Mouse (Mus musculus) brain, embryonic 14.5 days (tissue): ENCODE data around the gene Lnpk. TPM values are rescaled to one million over a fixed set of nuclear protein-coding genes. Genes with fewer than 3 reads are reported as not detected.

Source experiments
- DNase-seq: peaks from one replicate; pipeline ENCODE4 v3.0.0-alpha.2; 2011; ENCODE audit warnings: low read depth
- CTCF ChIP-seq: fragments of 200-500 bp; IDR thresholded peaks from 2 replicates; pipeline ENCODE4 v1.5.1; 2012; ENCODE audit warnings: inconsistent platforms, mild to moderate bottlenecking, moderate library complexity, borderline replicate concordance; ENCODE audit not compliant: insufficient read depth, insufficient read length; ENCODE audit errors: extremely low read depth
- POLR2A ChIP-seq: fragments of 200-500 bp; IDR thresholded peaks from 2 replicates; pipeline ENCODE4 v1.6.1; 2012; ENCODE audit warnings: mild to moderate bottlenecking, inconsistent platforms, borderline replicate concordance; ENCODE audit not compliant: poor library complexity, insufficient read depth, insufficient read length, severe bottlenecking; ENCODE audit errors: extremely low read depth
- polyA plus RNA-seq: library from polyadenylated mRNA; depleted of rRNA; stranded (reverse); fragments of >200 nt; gene quantifications from 2 replicates; pipeline ENCODE4 v1.2.3, GENCODE M21; 2012; rRNA removed

Lnpk gene
- polyA plus RNA-seq, 1 experiment, result 32.9 TPM

DNA sequence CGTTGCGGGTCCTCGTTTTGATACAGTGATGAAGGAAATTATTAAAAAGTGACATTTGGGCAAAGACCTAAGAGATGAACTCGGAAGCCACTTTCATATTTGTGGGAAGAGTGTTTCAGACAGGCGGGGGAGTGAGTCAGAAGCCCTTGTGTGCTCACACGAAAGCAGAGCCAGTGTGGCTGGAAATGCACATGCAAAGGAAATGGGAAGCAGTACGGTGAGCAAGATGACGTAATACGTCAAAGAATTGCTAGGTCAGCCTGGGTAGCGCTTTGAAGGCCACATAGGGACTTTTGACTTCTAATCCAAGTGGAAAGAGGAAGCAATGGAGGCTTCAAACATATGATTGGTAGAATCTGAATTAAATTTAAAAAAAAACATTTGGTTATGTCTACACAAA lies 96.6 kb downstream of the Lnpk start:
- DNase-seq, result no peak
- no peak for TF ChIP-seq POLR2A
- TF ChIP-seq CTCF, result no peak

DNA sequence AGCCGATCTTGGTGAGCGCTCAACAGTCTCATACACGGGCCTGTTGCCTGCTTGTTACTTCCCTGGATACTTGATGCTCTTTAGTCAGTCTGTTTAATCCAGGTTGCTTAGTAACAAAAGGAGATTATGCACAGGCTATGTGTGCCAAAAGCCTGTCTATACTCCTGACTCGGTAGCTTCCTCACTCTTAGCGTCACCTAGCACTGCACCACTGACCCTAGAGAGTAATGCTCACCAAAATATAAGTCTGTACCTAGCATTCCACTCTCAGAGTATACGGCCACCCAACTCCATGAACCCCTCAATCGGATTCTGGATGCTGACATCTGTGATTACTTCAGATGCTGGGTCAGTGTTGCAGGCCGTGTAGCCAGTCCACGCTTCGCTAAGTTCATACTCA lies 97.1 kb downstream of the Lnpk start:
- no peak for TF ChIP-seq POLR2A
- TF ChIP-seq CTCF, result no peak
- peak; percentile 25 for DNase-seq

Other genes starting within 250 kb of the Lnpk start
- 1.7 and 4.6 TPM in 2 replicates for gene Evx2, start 80.1 kb upstream of the Lnpk start, polyA plus RNA-seq
- gene Hoxd13, start 88.9 kb upstream of the Lnpk start, polyA plus RNA-seq, result 0.16 and 0.25 TPM in 2 replicates
- 0.05 TPM in 1 of 2 replicates, not detected in the other for gene Hoxd12, start 95.6 kb upstream of the Lnpk start, polyA plus RNA-seq
- 0.05 TPM in 1 of 2 replicates, not detected in the other for gene Hoxd11, start 100.1 kb upstream of the Lnpk start, polyA plus RNA-seq
- 0.04 and 0.14 TPM in 2 replicates for gene Hoxd10, start 112.5 kb upstream of the Lnpk start, polyA plus RNA-seq
- 0.19 and 0.36 TPM in 2 replicates for gene Hoxd9, start 118.3 kb upstream of the Lnpk start, polyA plus RNA-seq
- gene Hoxd8, start 125.2 kb upstream of the Lnpk start, polyA plus RNA-seq, result 0.73 and 1.6 TPM in 2 replicates
- 9.6 and 47.4 TPM in 2 replicates for gene Hoxd3, start 132.5 kb upstream of the Lnpk start, polyA plus RNA-seq
- gene Hoxd4, start 132.5 kb upstream of the Lnpk start, polyA plus RNA-seq, result 0.81 and 5.5 TPM in 2 replicates
- gene Gm28230, start 147.3 kb upstream of the Lnpk start, polyA plus RNA-seq, result 0.44 and 1.7 TPM in 2 replicates
- gene Hoxd1, start 183.5 kb upstream of the Lnpk start, polyA plus RNA-seq, result 0.34 and 1.3 TPM in 2 replicates
- gene Mtx2, start 246.4 kb upstream of the Lnpk start, polyA plus RNA-seq, result 75.7 and 84.2 TPM in 2 replicates